Mouse (Mus musculus) lung, postnatal 0 days (tissue): ENCODE data around the gene Vars2.

ENCODE experiments used
- CTCF ChIP-seq: IDR thresholded peaks from 2 replicates; pipeline ENCODE4 v1.5.1; 2016; ENCODE audit warnings: antibody characterized with exemption, mild to moderate bottlenecking
- EP300 ChIP-seq: IDR thresholded peaks from 2 replicates; pipeline ENCODE4 v1.6.1; 2016; ENCODE audit warnings: antibody characterized with exemption, mild to moderate bottlenecking, control low read depth

GRCm38 (mm10) chr17:35672527-35672926 lies 5.1 kb upstream of the Vars2 start:
- TF ChIP-seq CTCF = no peak
- no peak for TF ChIP-seq EP300
